Mouse (Mus musculus) bone marrow macrophage, adult 2 months (primary cell): Measurements from ENCODE around the gene Parva.

Experiments
- CTCF ChIP-seq: IDR thresholded peaks from 2 replicates; pipeline ENCODE4 v1.5.1; 2012; ENCODE audit warnings: low read depth, mild to moderate bottlenecking, low read length, moderate library complexity
- POLR2A ChIP-seq: IDR thresholded peaks from 2 replicates; pipeline ENCODE4 v1.6.1; 2012; ENCODE audit warnings: mild to moderate bottlenecking, low read depth, low read length, borderline replicate concordance

DNA sequence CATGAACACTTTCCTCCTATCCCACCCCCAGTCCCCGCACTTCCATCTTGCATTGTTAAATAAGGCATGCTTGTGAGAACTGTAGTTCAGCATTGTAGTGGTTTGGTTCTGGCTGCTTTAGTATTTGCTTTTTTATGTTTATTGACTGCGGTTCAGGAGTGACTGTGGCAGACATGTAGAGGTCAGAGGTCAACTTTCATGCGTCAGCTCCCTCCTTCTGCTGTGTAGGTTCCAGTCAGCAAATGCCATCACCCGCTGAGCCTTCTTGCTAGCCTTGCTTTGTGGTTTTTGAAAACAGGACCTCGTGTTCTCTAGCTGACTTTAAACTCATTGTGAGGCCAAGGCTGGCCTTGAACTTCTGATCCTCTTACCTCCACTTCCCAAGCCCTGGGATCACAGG lies 103.6 kb downstream of the Parva start:
- no peak for TF ChIP-seq POLR2A
- no peak for TF ChIP-seq CTCF
